In genomic region chr11:45980893-45981253, GRCm38 (mm10) we compare ENCODE assay signal across 8 mouse cellular contexts. TPM values are rescaled to one million over a fixed set of nuclear protein-coding genes. Genes with fewer than 3 reads are reported as not detected.
DNase-seq lines count a peak whose midpoint lies in the region; ATAC-seq and TF ChIP-seq lines count a peak whose summit lies in the region.

No protein-coding gene starts in this region.

- WGBS in liver, adult 2 months = 48% methylated on average over 19 of the region's 19 CpGs
- 46% methylated on average over 19 of the region's 19 CpGs for WGBS in forebrain, embryonic 11.5 days
- WGBS in intestine, postnatal 0 days = 41% methylated on average over 19 of the region's 19 CpGs
- WGBS in neural tube, embryonic 13.5 days = 41% methylated on average over 19 of the region's 19 CpGs

- H3K4me3 ChIP-seq in liver, adult 2 months (ENCODE audit: insufficient read depth, low read depth, low read length) = peak overlapping the region; percentile 71; the same call in 1 of the 2 replicates
- peak overlapping the region; percentile 58 for H3K4me3 ChIP-seq in forebrain, embryonic 11.5 days (ENCODE audit: low read depth, low read length)
- H3K4me3 ChIP-seq in intestine, postnatal 0 days (ENCODE audit: low read depth, low read length) = peak overlapping the region; percentile 51
- H3K4me3 ChIP-seq in neural tube, embryonic 13.5 days = peak overlapping the region; percentile 59

- no peak overlapping the region for H3K27ac ChIP-seq in liver, adult 2 months (replicated peaks; ENCODE audit: insufficient read depth, low read depth, low read length)
- H3K27ac ChIP-seq in forebrain, embryonic 11.5 days (ENCODE audit: low read depth, low read length) = no peak overlapping the region
- no peak overlapping the region for H3K27ac ChIP-seq in intestine, postnatal 0 days (ENCODE audit: low read depth, low read length)
- H3K27ac ChIP-seq in neural tube, embryonic 13.5 days (replicated peaks) = peak overlapping the region; percentile 75

- H3K4me2 ChIP-seq in forebrain, embryonic 11.5 days (ENCODE audit: low read depth, low read length, severe bottlenecking) = peak overlapping the region; percentile 71
- H3K4me2 ChIP-seq in intestine, postnatal 0 days (replicated peaks; ENCODE audit: low read depth) = peak overlapping the region; percentile 87
- H3K4me2 ChIP-seq in neural tube, embryonic 13.5 days = peak overlapping the region; percentile 67

- H3K9me3 ChIP-seq in forebrain, embryonic 11.5 days (ENCODE audit: control insufficient read depth, low read length) = peaks cover 4% of the 10 kb centered on the region
- no peaks in the 10 kb centered on the region for H3K9me3 ChIP-seq in intestine, postnatal 0 days (ENCODE audit: control insufficient read depth)
- H3K9me3 ChIP-seq in neural tube, embryonic 13.5 days = no peaks in the 10 kb centered on the region

- no peaks in the 10 kb centered on the region; the same call in 1 of the 2 replicates for H3K27me3 ChIP-seq in liver, adult 2 months (ENCODE audit: control insufficient read depth, insufficient read depth, low read length)
- H3K27me3 ChIP-seq in forebrain, embryonic 11.5 days (ENCODE audit: control insufficient read depth, insufficient read depth, low read length) = peaks cover 10% of the 10 kb centered on the region; the same call in 1 of the 2 replicates
- no peaks in the 10 kb centered on the region for H3K27me3 ChIP-seq in intestine, postnatal 0 days (replicated peaks; ENCODE audit: control insufficient read depth, insufficient read depth, low read length)
- H3K27me3 ChIP-seq in neural tube, embryonic 13.5 days = peaks cover 3% of the 10 kb centered on the region; the same call in 1 of the 2 replicates

- no peak for TF ChIP-seq POLR2A in liver, adult 2 months (IDR thresholded peaks at IDR 0.05; ENCODE audit: extremely low read depth, insufficient read depth, low read length)

- H3K9ac ChIP-seq in liver, adult 2 months (ENCODE audit: low read depth, low read length) = peak overlapping the region; percentile 89
- peak overlapping the region; percentile 79 for H3K9ac ChIP-seq in forebrain, embryonic 11.5 days (ENCODE audit: low read length)
- H3K9ac ChIP-seq in intestine, postnatal 0 days (ENCODE audit: low read depth, low read length) = peak overlapping the region; percentile 71
- H3K9ac ChIP-seq in neural tube, embryonic 13.5 days = peak overlapping the region; percentile 83

- H3K4me1 ChIP-seq in liver, adult 2 months (ENCODE audit: control insufficient read depth, insufficient read depth, low read length) = no peaks in the 10 kb centered on the region
- peaks cover 2% of the 10 kb centered on the region; the same call in 1 of the 2 replicates for H3K4me1 ChIP-seq in forebrain, embryonic 11.5 days (replicated peaks; ENCODE audit: control insufficient read depth, insufficient read depth, low read length)
- H3K4me1 ChIP-seq in intestine, postnatal 0 days (replicated peaks; ENCODE audit: control insufficient read depth, insufficient read depth, low read length) = no peaks in the 10 kb centered on the region
- H3K4me1 ChIP-seq in neural tube, embryonic 13.5 days (replicated peaks) = peaks cover 6% of the 10 kb centered on the region

- H3K36me3 ChIP-seq in liver, adult 2 months (ENCODE audit: control insufficient read depth, insufficient read depth, low read length) = no peaks in the 10 kb centered on the region
- H3K36me3 ChIP-seq in forebrain, embryonic 11.5 days (ENCODE audit: control insufficient read depth, insufficient read depth, low read length) = no peaks in the 10 kb centered on the region
- H3K36me3 ChIP-seq in intestine, postnatal 0 days (ENCODE audit: control insufficient read depth, insufficient read depth) = no peaks in the 10 kb centered on the region
- H3K36me3 ChIP-seq in neural tube, embryonic 13.5 days = no peaks in the 10 kb centered on the region

- no peaks in the 10 kb centered on the region for H3K79me2 ChIP-seq in liver, adult 2 months (ENCODE audit: control insufficient read depth, insufficient read depth, low read length)

- ATAC-seq in forebrain, embryonic 11.5 days (replicated peaks; ENCODE audit: low FRiP score) = peak; percentile 23; the same call in 1 of the 2 replicates
- ATAC-seq in intestine, postnatal 0 days = peak; percentile 8; the same call in 1 of the 2 replicates
- peak; percentile 16; the same call in 1 of the 2 replicates for ATAC-seq in neural tube, embryonic 13.5 days (ENCODE audit: low read depth)

- no peak for TF ChIP-seq CTCF in liver, adult 2 months (IDR thresholded peaks at IDR 0.05; ENCODE audit: low read depth, low read length)
- TF ChIP-seq CTCF in intestine, postnatal 0 days (IDR thresholded peaks at IDR 0.05; ENCODE audit: low read depth) = no peak

- no peak for DNase-seq in liver, adult 2 months (ENCODE audit: extremely low read depth, low read depth, low spot score)
- no peak for DNase-seq in liver
- DNase-seq in forebrain, embryonic 11.5 days (ENCODE audit: low spot score) = no peak
- DNase-seq in cerebellum, postnatal 14 days = no peak
- no peak for DNase-seq in natural killer cell, adult 2 months (ENCODE audit: low spot score in 2 of 2)
- DNase-seq in urinary bladder, postnatal 14 days (ENCODE audit: low spot score) = no peak

RNA-seq across cellular contexts. Expression of gene Sox30, which starts 0.8 kb away (rescaled TPM):
- under 0.01 TPM in 1 of 2 replicates, not detected in the other for total RNA-seq in liver, adult 2 months (2014; rRNA removed)
- not detected in 2 replicates for polyA plus RNA-seq in liver, adult 2 months (2012; rRNA removed)
- polyA plus RNA-seq in forebrain, embryonic 11.5 days (2014; fragmentation: Nextera tagmentation; extraction: Ambion mirVana) = 0.17 and 0.37 TPM in 2 replicates
- 0.05 and 0.16 TPM in 2 replicates for polyA plus RNA-seq in intestine, postnatal 0 days (2015; fragmentation: Nextera tagmentation; extraction: Ambion mirVana)
- 0.12 and 0.14 TPM in 2 replicates for polyA plus RNA-seq in neural tube, embryonic 13.5 days (2015; fragmentation: Nextera tagmentation; extraction: Ambion mirVana)

RNA-seq across cellular contexts. Expression of gene Thg1l, which starts 25.6 kb away (rescaled TPM):
- 2.6 and 3.0 TPM in 2 replicates for total RNA-seq in liver, adult 2 months (2014; rRNA removed)
- 2.8 and 3.1 TPM in 2 replicates for polyA plus RNA-seq in liver, adult 2 months (2012; rRNA removed)
- 14.1 and 16.0 TPM in 2 replicates for polyA plus RNA-seq in forebrain, embryonic 11.5 days (2014; fragmentation: Nextera tagmentation; extraction: Ambion mirVana)
- polyA plus RNA-seq in intestine, postnatal 0 days (2015; fragmentation: Nextera tagmentation; extraction: Ambion mirVana) = 5.6 and 6.0 TPM in 2 replicates
- 10.0 and 10.7 TPM in 2 replicates for polyA plus RNA-seq in neural tube, embryonic 13.5 days (2015; fragmentation: Nextera tagmentation; extraction: Ambion mirVana)

RNA-seq across cellular contexts. Expression of gene Lsm11, which starts 36.1 kb away (rescaled TPM):
- total RNA-seq in liver, adult 2 months (2014; rRNA removed) = 0.65 and 1.1 TPM in 2 replicates
- 1.3 and 1.4 TPM in 2 replicates for polyA plus RNA-seq in liver, adult 2 months (2012; rRNA removed)
- polyA plus RNA-seq in forebrain, embryonic 11.5 days (2014; fragmentation: Nextera tagmentation; extraction: Ambion mirVana) = 8.9 and 11.0 TPM in 2 replicates
- 3.1 and 3.4 TPM in 2 replicates for polyA plus RNA-seq in intestine, postnatal 0 days (2015; fragmentation: Nextera tagmentation; extraction: Ambion mirVana)
- 15.1 and 16.9 TPM in 2 replicates for polyA plus RNA-seq in neural tube, embryonic 13.5 days (2015; fragmentation: Nextera tagmentation; extraction: Ambion mirVana)
